Mouse (Mus musculus): ENCODE measurements at regions not wholly inside any gene's neighbourhood (a gene's known extent, or its start where the extent isn't known, plus 50 kb on each side); places are given as distances from the start of the nearest gene placed in this dataset.

- Histone ChIP-seq H3K4me2 (ENCODE audit: low read length) (no peak overlapping the region), H3K4me3 (replicated peaks; ENCODE audit: low read depth, low read length) (no peak overlapping the region), H3K27ac (replicated peaks; ENCODE audit: low read depth, low read length) (no peak overlapping the region), H3K27me3 (ENCODE audit: control insufficient read depth, insufficient read depth, low read length) (no peaks in the 10 kb centered on the region), H3K9ac (replicated peaks; ENCODE audit: low read length) (no peak overlapping the region), H3K4me1 (ENCODE audit: control insufficient read depth, insufficient read depth, low read length) (no peaks in the 10 kb centered on the region), H3K9me3 (ENCODE audit: control insufficient read depth, low read length) (no peaks in the 10 kb centered on the region), H3K36me3 (ENCODE audit: control insufficient read depth, insufficient read depth, low read length) (no peaks in the 10 kb centered on the region)
- peak; percentile 29 for DNase-seq
- no peak for ATAC-seq (ENCODE audit: low FRiP score, low TSS enrichment)
- 44% methylated on average over 3 of the region's 3 CpGs for WGBS
These were observed 300.9 kb upstream of the Dcn start for GRCm38 (mm10) chr10:97178468-97178867.

- Histone ChIP-seq H3K9ac (replicated peaks; ENCODE audit: low read length) (no peak overlapping the region), H3K27ac (replicated peaks; ENCODE audit: low read depth, low read length) (no peak overlapping the region), H3K4me3 (replicated peaks; ENCODE audit: low read depth, low read length) (no peak overlapping the region), H3K4me1 (ENCODE audit: control insufficient read depth, insufficient read depth, low read length) (no peaks in the 10 kb centered on the region), H3K27me3 (ENCODE audit: control insufficient read depth, insufficient read depth, low read length) (no peaks in the 10 kb centered on the region), H3K9me3 (ENCODE audit: control insufficient read depth, low read length) (no peaks in the 10 kb centered on the region), H3K36me3 (ENCODE audit: control insufficient read depth, insufficient read depth, low read length) (no peaks in the 10 kb centered on the region), H3K4me2 (ENCODE audit: low read length) (no peak overlapping the region)
- ATAC-seq (ENCODE audit: low FRiP score, low TSS enrichment) (no peak), DNase-seq (no peak)
These were observed 289.7 kb upstream of the Dcn start for GRCm38 (mm10) chr10:97189696-97190095.

GRCm38 (mm10) chr10:97211238-97211695 is 268.1 kb upstream of the Dcn start:
- ATAC-seq (ENCODE audit: low FRiP score, low TSS enrichment) (peak; percentile 62; the same call in 1 of the 2 replicates), DNase-seq (peak; percentile 55)
- Histone ChIP-seq H3K27ac (replicated peaks; ENCODE audit: low read depth, low read length) (peak overlapping the region; percentile 28; the same call in 1 of the 2 replicates), H3K36me3 (ENCODE audit: control insufficient read depth, insufficient read depth, low read length) (no peaks in the 10 kb centered on the region), H3K4me1 (ENCODE audit: control insufficient read depth, insufficient read depth, low read length) (peaks cover 19% of the 10 kb centered on the region), H3K9ac (replicated peaks; ENCODE audit: low read length) (no peak overlapping the region), H3K4me3 (replicated peaks; ENCODE audit: low read depth, low read length) (no peak overlapping the region), H3K4me2 (ENCODE audit: low read length) (no peak overlapping the region), H3K27me3 (ENCODE audit: control insufficient read depth, insufficient read depth, low read length) (no peaks in the 10 kb centered on the region), H3K9me3 (ENCODE audit: control insufficient read depth, low read length) (no peaks in the 10 kb centered on the region)
- 22% methylated on average over 4 of the region's 4 CpGs for WGBS

- WGBS, result 51% methylated on average over 7 of the region's 7 CpGs
- H3K4me3 ChIP-seq (replicated peaks; ENCODE audit: low read depth, low read length), result no peak overlapping the region
- no peaks in the 10 kb centered on the region for H3K27me3 ChIP-seq (ENCODE audit: control insufficient read depth, insufficient read depth, low read length)
- no peak overlapping the region for H3K4me2 ChIP-seq (ENCODE audit: low read length)
- peaks cover 19% of the 10 kb centered on the region for H3K4me1 ChIP-seq (ENCODE audit: control insufficient read depth, insufficient read depth, low read length)
- DNase-seq (peak; percentile 56), ATAC-seq (ENCODE audit: low FRiP score, low TSS enrichment) (peak; percentile 68; the same call in 1 of the 2 replicates)
- H3K27ac ChIP-seq (replicated peaks; ENCODE audit: low read depth, low read length), result peak overlapping the region; percentile 28; the same call in 1 of the 2 replicates
- no peaks in the 10 kb centered on the region for H3K36me3 ChIP-seq (ENCODE audit: control insufficient read depth, insufficient read depth, low read length)
- no peak overlapping the region for H3K9ac ChIP-seq (replicated peaks; ENCODE audit: low read length)
- H3K9me3 ChIP-seq (ENCODE audit: control insufficient read depth, low read length), result no peaks in the 10 kb centered on the region
These were observed 267.5 kb upstream of the Dcn start for GRCm38 (mm10) chr10:97211785-97212398.

- no peak overlapping the region for H3K9ac ChIP-seq (replicated peaks; ENCODE audit: low read length)
- peak; percentile 64 for DNase-seq
- H3K27ac ChIP-seq (replicated peaks; ENCODE audit: low read depth, low read length), result no peak overlapping the region
- no peaks in the 10 kb centered on the region for H3K4me1 ChIP-seq (ENCODE audit: control insufficient read depth, insufficient read depth, low read length)
- H3K4me2 ChIP-seq (ENCODE audit: low read length), result no peak overlapping the region
- ATAC-seq (ENCODE audit: low FRiP score, low TSS enrichment), result no peak
- H3K4me3 ChIP-seq (replicated peaks; ENCODE audit: low read depth, low read length), result no peak overlapping the region
- 59% methylated on average over 3 of the region's 3 CpGs for WGBS
- H3K9me3 ChIP-seq (ENCODE audit: control insufficient read depth, low read length), result no peaks in the 10 kb centered on the region
- no peaks in the 10 kb centered on the region for H3K36me3 ChIP-seq (ENCODE audit: control insufficient read depth, insufficient read depth, low read length)
- no peaks in the 10 kb centered on the region for H3K27me3 ChIP-seq (ENCODE audit: control insufficient read depth, insufficient read depth, low read length)
These were observed 259.9 kb upstream of the Dcn start for GRCm38 (mm10) chr10:97219474-97219873.

GRCm38 (mm10) chr10:97220431-97220830 is 259.0 kb upstream of the Dcn start:
- Histone ChIP-seq H3K36me3 (ENCODE audit: control insufficient read depth, insufficient read depth, low read length) (no peaks in the 10 kb centered on the region), H3K4me3 (replicated peaks; ENCODE audit: low read depth, low read length) (no peak overlapping the region), H3K9me3 (ENCODE audit: control insufficient read depth, low read length) (no peaks in the 10 kb centered on the region), H3K9ac (replicated peaks; ENCODE audit: low read length) (no peak overlapping the region), H3K27me3 (ENCODE audit: control insufficient read depth, insufficient read depth, low read length) (no peaks in the 10 kb centered on the region), H3K4me2 (ENCODE audit: low read length) (no peak overlapping the region), H3K4me1 (ENCODE audit: control insufficient read depth, insufficient read depth, low read length) (no peaks in the 10 kb centered on the region), H3K27ac (replicated peaks; ENCODE audit: low read depth, low read length) (no peak overlapping the region)
- DNase-seq, result no peak
- 95% methylated on average over 3 of the region's 3 CpGs for WGBS
- ATAC-seq (ENCODE audit: low FRiP score, low TSS enrichment), result no peak

- ATAC-seq (ENCODE audit: low FRiP score, low TSS enrichment) (no peak), DNase-seq (no peak)
- no peaks in the 10 kb centered on the region for H3K9me3 ChIP-seq (ENCODE audit: control insufficient read depth, low read length)
- no peaks in the 10 kb centered on the region for H3K4me1 ChIP-seq (ENCODE audit: control insufficient read depth, insufficient read depth, low read length)
- 67% methylated on average over 4 of the region's 4 CpGs for WGBS
- no peak overlapping the region for H3K9ac ChIP-seq (replicated peaks; ENCODE audit: low read length)
- no peak overlapping the region for H3K27ac ChIP-seq (replicated peaks; ENCODE audit: low read depth, low read length)
- H3K4me2 ChIP-seq (ENCODE audit: low read length), result no peak overlapping the region
- H3K27me3 ChIP-seq (ENCODE audit: control insufficient read depth, insufficient read depth, low read length), result no peaks in the 10 kb centered on the region
- no peaks in the 10 kb centered on the region for H3K36me3 ChIP-seq (ENCODE audit: control insufficient read depth, insufficient read depth, low read length)
- no peak overlapping the region for H3K4me3 ChIP-seq (replicated peaks; ENCODE audit: low read depth, low read length)
These were observed 243.8 kb upstream of the Dcn start for GRCm38 (mm10) chr10:97235631-97236030.

- H3K9me3 ChIP-seq (ENCODE audit: control insufficient read depth, low read length), result no peaks in the 10 kb centered on the region
- H3K4me2 ChIP-seq (ENCODE audit: low read length), result no peak overlapping the region
- 78% methylated on average over 2 of the region's 2 CpGs for WGBS
- no peak overlapping the region for H3K4me3 ChIP-seq (replicated peaks; ENCODE audit: low read depth, low read length)
- no peaks in the 10 kb centered on the region for H3K36me3 ChIP-seq (ENCODE audit: control insufficient read depth, insufficient read depth, low read length)
- no peak for ATAC-seq (ENCODE audit: low FRiP score, low TSS enrichment)
- H3K27me3 ChIP-seq (ENCODE audit: control insufficient read depth, insufficient read depth, low read length), result no peaks in the 10 kb centered on the region
- no peak overlapping the region for H3K9ac ChIP-seq (replicated peaks; ENCODE audit: low read length)
- no peak overlapping the region for H3K27ac ChIP-seq (replicated peaks; ENCODE audit: low read depth, low read length)
- DNase-seq, result no peak
- no peaks in the 10 kb centered on the region; the same call in 1 of the 2 replicates for H3K4me1 ChIP-seq (ENCODE audit: control insufficient read depth, insufficient read depth, low read length)
These were observed 237.9 kb upstream of the Dcn start for GRCm38 (mm10) chr10:97241476-97241875.

GRCm38 (mm10) chr10:97245674-97246073 is 233.7 kb upstream of the Dcn start:
- Histone ChIP-seq H3K9me3 (ENCODE audit: control insufficient read depth, low read length) (no peaks in the 10 kb centered on the region), H3K27ac (replicated peaks; ENCODE audit: low read depth, low read length) (no peak overlapping the region), H3K4me2 (ENCODE audit: low read length) (no peak overlapping the region), H3K36me3 (ENCODE audit: control insufficient read depth, insufficient read depth, low read length) (no peaks in the 10 kb centered on the region), H3K27me3 (ENCODE audit: control insufficient read depth, insufficient read depth, low read length) (no peaks in the 10 kb centered on the region), H3K4me3 (replicated peaks; ENCODE audit: low read depth, low read length) (no peak overlapping the region), H3K9ac (replicated peaks; ENCODE audit: low read length) (no peak overlapping the region), H3K4me1 (ENCODE audit: control insufficient read depth, insufficient read depth, low read length) (peaks cover 6% of the 10 kb centered on the region; the same call in 1 of the 2 replicates)
- ATAC-seq (ENCODE audit: low FRiP score, low TSS enrichment) (no peak), DNase-seq (no peak)
- WGBS, result 64% methylated on average over 3 of the region's 3 CpGs
